Mouse (Mus musculus): ENCODE results near the gene Ttc1. TPM values are rescaled to one million over a fixed set of nuclear protein-coding genes. Genes with fewer than 3 reads are reported as not detected.

Ttc1 gene
- total RNA-seq, 1 experiment: 58.5 TPM

DNA sequence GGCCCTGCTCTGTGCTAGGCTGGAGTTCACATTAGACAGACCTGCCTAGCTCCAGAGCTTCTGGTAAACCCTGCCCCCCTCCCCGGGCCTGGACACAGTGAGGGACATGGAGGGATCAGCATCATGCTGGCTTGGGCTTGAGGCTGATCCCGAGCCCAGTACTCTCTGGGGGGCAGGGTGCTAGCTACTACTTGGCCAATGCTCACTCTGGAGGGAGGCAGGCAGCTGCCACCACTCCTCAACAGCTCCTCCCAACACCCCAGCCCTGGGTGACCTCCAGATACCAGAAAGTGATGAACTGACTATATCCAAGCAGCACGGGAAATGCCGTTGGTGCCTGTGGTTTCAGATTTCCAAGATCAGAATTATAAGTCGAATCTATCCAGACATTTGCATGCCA lies 25.9 kb upstream of the Ttc1 start:
- Histone ChIP-seq H3K4me1 (ENCODE audit: control insufficient read depth in 2 of 2, insufficient read depth in 2 of 2, low read length in 2 of 2, poor library complexity in 1 of 2) (no peaks in the 10 kb centered on the region), H3K9ac (ENCODE audit: insufficient read depth, low read depth, low read length, poor library complexity, severe bottlenecking) (no peak overlapping the region), H3K36me3 (ENCODE audit: control insufficient read depth, insufficient read depth, low read length, poor library complexity, severe bottlenecking) (no peaks in the 10 kb centered on the region), H3K9me3 (ENCODE audit: control insufficient read depth, insufficient read depth, low read depth, low read length) (no peaks in the 10 kb centered on the region), H3K27ac (ENCODE audit: insufficient read depth, low read depth, low read length, poor library complexity, severe bottlenecking) (no peak overlapping the region), H3K4me3 (ENCODE audit: insufficient read depth in 1 of 2, low read depth in 1 of 2, low read length in 2 of 2, poor library complexity in 1 of 2, severe bottlenecking in 1 of 2) (no peak overlapping the region)
- in situ Hi-C loops (cut with MboI; ENCODE audit: low sequenced_read_pairs in 2 of 2, unreplicated experiment in 2 of 2): loop anchor here in 1 of 2 experiments (10.0 kb wide), 1 partner anchor 551 kb away; no protein-coding TSS in a partner anchor
- no peak for DNase-seq (ENCODE audit: low read depth, low spot score)
- TF ChIP-seq HCFC1 (IDR thresholded peaks at IDR 0.05; ENCODE audit: borderline replicate concordance, insufficient read depth, low read length) (no peak), CHD2 (IDR thresholded peaks at IDR 0.05; ENCODE audit: low read depth, low read length) (no peak), MAFK (IDR thresholded peaks at IDR 0.05; ENCODE audit: insufficient read depth, low read depth, low read length) (no peak), ZNF384 (IDR thresholded peaks at IDR 0.05; ENCODE audit: low read depth, low read length) (no peak), ZC3H11A (IDR thresholded peaks at IDR 0.05; ENCODE audit: borderline replicate concordance, low read depth, low read length) (no peak)

DNA sequence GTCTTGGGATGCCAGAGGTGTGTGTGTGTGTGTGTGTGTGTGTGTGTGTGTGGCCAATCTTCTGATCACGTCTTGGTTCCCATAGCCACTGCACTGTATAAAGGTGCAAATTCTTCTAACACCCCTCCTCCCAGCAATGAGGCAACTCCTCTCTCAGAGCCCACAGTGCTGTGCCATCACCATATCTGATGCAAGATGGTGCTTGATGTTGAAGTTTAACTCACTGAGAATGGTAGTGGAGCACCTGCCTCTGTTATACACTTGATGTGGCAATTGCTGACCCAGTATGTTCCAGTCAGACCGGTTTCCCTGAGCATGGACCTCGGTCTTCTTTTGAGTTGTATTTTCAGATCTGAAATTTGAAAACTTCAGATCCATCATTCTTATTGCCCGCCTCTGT lies 22.3 kb upstream of the Ttc1 start:
- Histone ChIP-seq H3K36me3 (ENCODE audit: control insufficient read depth, insufficient read depth, low read length, poor library complexity, severe bottlenecking) (no peaks in the 10 kb centered on the region), H3K27ac (ENCODE audit: insufficient read depth, low read depth, low read length, poor library complexity, severe bottlenecking) (no peak overlapping the region), H3K4me1 (ENCODE audit: control insufficient read depth in 2 of 2, insufficient read depth in 2 of 2, low read length in 2 of 2, poor library complexity in 1 of 2) (no peaks in the 10 kb centered on the region), H3K9ac (ENCODE audit: insufficient read depth, low read depth, low read length, poor library complexity, severe bottlenecking) (no peak overlapping the region), H3K9me3 (ENCODE audit: control insufficient read depth, insufficient read depth, low read depth, low read length) (no peaks in the 10 kb centered on the region), H3K4me3 (ENCODE audit: insufficient read depth in 1 of 2, low read depth in 1 of 2, low read length in 2 of 2, poor library complexity in 1 of 2, severe bottlenecking in 1 of 2) (no peak overlapping the region)
- DNase-seq (ENCODE audit: low read depth, low spot score): no peak
- in situ Hi-C loops (cut with MboI; ENCODE audit: low sequenced_read_pairs in 2 of 2, unreplicated experiment in 2 of 2): loop anchor here in 1 of 2 experiments (10.0 kb wide), 1 partner anchor 555 kb away; no protein-coding TSS in a partner anchor
- no peak for TF ChIP-seq ZC3H11A (IDR thresholded peaks at IDR 0.05; ENCODE audit: borderline replicate concordance, low read depth, low read length)
- no peak for TF ChIP-seq MAFK (IDR thresholded peaks at IDR 0.05; ENCODE audit: insufficient read depth, low read depth, low read length)
- TF ChIP-seq HCFC1 (IDR thresholded peaks at IDR 0.05; ENCODE audit: borderline replicate concordance, insufficient read depth, low read length): no peak
- TF ChIP-seq CHD2 (IDR thresholded peaks at IDR 0.05; ENCODE audit: low read depth, low read length): no peak
- TF ChIP-seq ZNF384 (IDR thresholded peaks at IDR 0.05; ENCODE audit: low read depth, low read length): no peak

DNA sequence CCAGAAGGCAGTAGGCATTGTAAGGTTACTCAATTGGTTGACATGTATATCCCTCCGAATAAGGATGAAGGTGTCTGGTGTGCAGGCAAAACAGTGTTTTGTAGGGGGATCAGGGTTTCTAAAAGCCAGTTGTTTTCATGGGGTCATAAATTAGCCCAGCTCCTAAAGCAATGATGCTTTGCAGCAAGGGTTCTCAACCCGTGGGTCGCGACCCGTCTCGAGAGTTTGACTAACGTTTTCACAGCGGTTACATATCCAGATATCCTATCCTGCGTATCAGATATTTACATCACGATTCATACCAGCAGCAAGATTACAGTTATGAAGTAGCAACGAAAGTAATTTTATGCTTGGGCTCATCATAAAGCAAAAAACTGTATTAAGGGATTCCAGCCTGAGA lies 19.9 kb upstream of the Ttc1 start:
- in situ Hi-C loops (cut with MboI; ENCODE audit: low sequenced_read_pairs in 2 of 2, unreplicated experiment in 2 of 2): no loop called here
- DNase-seq (ENCODE audit: low read depth, low spot score): no peak
- H3K4me3 ChIP-seq (ENCODE audit: insufficient read depth in 1 of 2, low read depth in 1 of 2, low read length in 2 of 2, poor library complexity in 1 of 2, severe bottlenecking in 1 of 2): no peak overlapping the region
- no peaks in the 10 kb centered on the region for H3K4me1 ChIP-seq (ENCODE audit: control insufficient read depth in 2 of 2, insufficient read depth in 2 of 2, low read length in 2 of 2, poor library complexity in 1 of 2)
- TF ChIP-seq ZNF384 (IDR thresholded peaks at IDR 0.05; ENCODE audit: low read depth, low read length): no peak
- TF ChIP-seq CHD2 (IDR thresholded peaks at IDR 0.05; ENCODE audit: low read depth, low read length): peak; percentile 97
- no peak for TF ChIP-seq ZC3H11A (IDR thresholded peaks at IDR 0.05; ENCODE audit: borderline replicate concordance, low read depth, low read length)
- H3K36me3 ChIP-seq (ENCODE audit: control insufficient read depth, insufficient read depth, low read length, poor library complexity, severe bottlenecking): no peaks in the 10 kb centered on the region
- no peak overlapping the region for H3K27ac ChIP-seq (ENCODE audit: insufficient read depth, low read depth, low read length, poor library complexity, severe bottlenecking)
- H3K9ac ChIP-seq (ENCODE audit: insufficient read depth, low read depth, low read length, poor library complexity, severe bottlenecking): no peak overlapping the region
- H3K9me3 ChIP-seq (ENCODE audit: control insufficient read depth, insufficient read depth, low read depth, low read length): no peaks in the 10 kb centered on the region

DNA sequence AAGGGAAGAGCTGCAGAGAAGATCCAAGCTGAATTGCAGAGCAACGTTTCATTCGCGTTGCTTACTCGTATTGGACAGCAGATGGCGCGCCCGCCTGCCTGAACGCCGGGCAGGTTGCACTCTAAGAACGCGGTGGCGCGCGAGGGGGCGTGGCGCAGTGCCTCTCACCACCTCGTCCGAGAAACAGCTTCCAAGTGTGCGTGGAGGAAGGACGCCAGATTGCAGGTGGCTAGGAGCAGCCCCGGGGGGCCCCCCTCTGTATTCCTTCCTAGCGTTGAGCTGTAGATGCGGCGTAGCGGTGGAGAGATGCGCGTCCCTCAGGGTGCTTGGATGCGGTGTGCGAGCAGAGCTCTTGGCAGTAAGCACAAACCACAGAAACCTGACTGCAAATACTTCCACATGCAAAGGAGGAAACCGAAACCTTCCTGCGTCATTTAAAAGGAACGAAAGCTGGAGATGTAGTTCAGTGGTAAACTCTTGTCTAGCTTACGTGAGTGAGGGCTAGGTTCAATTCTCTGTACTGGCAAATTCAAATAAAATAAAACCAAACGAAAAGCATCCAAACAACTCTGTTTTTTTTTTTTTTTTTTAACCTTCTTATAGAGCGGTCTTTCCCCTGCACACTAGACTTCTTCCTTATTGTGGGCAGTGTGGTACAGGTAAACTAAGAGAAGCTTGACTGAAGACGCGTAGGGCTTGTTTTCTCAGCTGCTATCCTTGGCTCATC lies 19.3 kb upstream of the Ttc1 start:
- in situ Hi-C loops (cut with MboI; ENCODE audit: low sequenced_read_pairs in 2 of 2, unreplicated experiment in 2 of 2): no loop called here
- Histone ChIP-seq H3K27ac (ENCODE audit: insufficient read depth, low read depth, low read length, poor library complexity, severe bottlenecking) (no peak overlapping the region), H3K4me3 (ENCODE audit: insufficient read depth in 1 of 2, low read depth in 1 of 2, low read length in 2 of 2, poor library complexity in 1 of 2, severe bottlenecking in 1 of 2) (peak overlapping the region; percentile 56 to 77), H3K9ac (ENCODE audit: insufficient read depth, low read depth, low read length, poor library complexity, severe bottlenecking) (no peak overlapping the region), H3K9me3 (ENCODE audit: control insufficient read depth, insufficient read depth, low read depth, low read length) (no peaks in the 10 kb centered on the region), H3K4me1 (ENCODE audit: control insufficient read depth in 2 of 2, insufficient read depth in 2 of 2, low read length in 2 of 2, poor library complexity in 1 of 2) (no peaks in the 10 kb centered on the region), H3K36me3 (ENCODE audit: control insufficient read depth, insufficient read depth, low read length, poor library complexity, severe bottlenecking) (no peaks in the 10 kb centered on the region)
- TF ChIP-seq CHD2 (IDR thresholded peaks at IDR 0.05; ENCODE audit: low read depth, low read length) (no peak), HCFC1 (IDR thresholded peaks at IDR 0.05; ENCODE audit: borderline replicate concordance, insufficient read depth, low read length) (no peak), MAFK (IDR thresholded peaks at IDR 0.05; ENCODE audit: insufficient read depth, low read depth, low read length) (no peak), ZC3H11A (IDR thresholded peaks at IDR 0.05; ENCODE audit: borderline replicate concordance, low read depth, low read length) (peak; percentile 62; the same call in 1 of the 2 replicates), ZNF384 (IDR thresholded peaks at IDR 0.05; ENCODE audit: low read depth, low read length) (no peak)
- DNase-seq (ENCODE audit: low read depth, low spot score): peak; percentile 67
